Mouse (Mus musculus) embryonic fibroblast, embryonic 13.5 days (primary cell): Measurements from ENCODE around the gene Dapp1.

Experiments used
- CTCF ChIP-seq: IDR thresholded peaks from 2 replicates; pipeline ENCODE4 v1.5.1; 2011; ENCODE audit warnings: mild to moderate bottlenecking, control low read depth, low read length, moderate library complexity, borderline replicate concordance; ENCODE audit not compliant: insufficient read depth
- POLR2A ChIP-seq: IDR thresholded peaks from 2 replicates; pipeline ENCODE4 v1.6.1; 2011; ENCODE audit warnings: low read depth, mild to moderate bottlenecking, control low read depth, low read length, moderate library complexity

- TF ChIP-seq POLR2A (no peak), CTCF (no peak)
These were observed 12.4 kb downstream of the Dapp1 start for GRCm38 (mm10) chr3:137968820-137969486.
